ENCODE assay signal across 8 mouse cellular contexts in the genomic region with DNA sequence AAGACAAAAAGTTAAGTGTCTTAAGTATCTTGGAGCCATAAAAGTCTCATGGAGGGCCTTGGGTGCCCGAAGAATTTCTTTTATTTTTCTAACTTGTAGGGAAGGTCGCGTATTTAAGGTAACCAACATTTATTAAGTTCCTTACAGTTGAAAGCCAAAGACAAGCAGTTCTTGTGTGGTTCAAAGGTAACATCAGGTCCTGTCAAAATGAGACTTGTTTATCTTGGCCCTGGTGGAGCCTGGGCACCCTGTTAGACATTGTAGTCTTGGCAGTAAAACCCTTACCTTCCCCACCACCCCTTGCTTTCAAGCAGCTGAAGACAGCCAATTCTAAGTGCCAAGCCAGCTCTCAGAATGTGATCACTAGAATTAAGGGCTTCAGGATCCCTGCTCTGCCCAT. TPM values are rescaled to one million over a fixed set of nuclear protein-coding genes. Genes with fewer than 3 reads are reported as not detected.
DNase-seq lines count a peak whose midpoint lies in the region; ATAC-seq and TF ChIP-seq lines count a peak whose summit lies in the region.

No protein-coding gene starts in this region.

- H3K4me1 ChIP-seq in E14TG2a.4 (replicated peaks; ENCODE audit: low read depth, low read length), result peaks cover 49% of the 10 kb centered on the region
- no peaks in the 10 kb centered on the region for H3K4me1 ChIP-seq in hindbrain, embryonic 11.5 days (replicated peaks; ENCODE audit: control insufficient read depth, insufficient read depth, low read length)
- peaks cover 40% of the 10 kb centered on the region for H3K4me1 ChIP-seq in liver, embryonic 15.5 days (replicated peaks)

- H3K27ac ChIP-seq in hindbrain, embryonic 11.5 days (ENCODE audit: low read depth, low read length), result no peak overlapping the region
- peak overlapping the region; percentile 82 for H3K27ac ChIP-seq in liver, embryonic 15.5 days (replicated peaks)

- H3K4me2 ChIP-seq in hindbrain, embryonic 11.5 days (replicated peaks; ENCODE audit: low read depth, low read length), result peak overlapping the region; percentile 27
- H3K4me2 ChIP-seq in liver, embryonic 15.5 days, result peak overlapping the region; percentile 78

- H3K4me3 ChIP-seq in E14TG2a.4 (replicated peaks; ENCODE audit: low read length), result peak overlapping the region; percentile 91
- H3K4me3 ChIP-seq in hindbrain, embryonic 11.5 days (ENCODE audit: low read depth, low read length), result peak overlapping the region; percentile 66
- peak overlapping the region; percentile 87 for H3K4me3 ChIP-seq in liver, embryonic 15.5 days (replicated peaks)

- H3K9me3 ChIP-seq in E14TG2a.4 (ENCODE audit: low read length), result no peaks in the 10 kb centered on the region
- H3K9me3 ChIP-seq in hindbrain, embryonic 11.5 days (ENCODE audit: control insufficient read depth, low read length), result no peaks in the 10 kb centered on the region
- H3K9me3 ChIP-seq in liver, embryonic 15.5 days (replicated peaks), result no peaks in the 10 kb centered on the region

- H3K36me3 ChIP-seq in E14TG2a.4 (ENCODE audit: insufficient read depth, low read length), result peaks cover 22% of the 10 kb centered on the region
- H3K36me3 ChIP-seq in hindbrain, embryonic 11.5 days (ENCODE audit: control insufficient read depth, insufficient read depth, low read length), result no peaks in the 10 kb centered on the region
- peaks cover 22% of the 10 kb centered on the region for H3K36me3 ChIP-seq in liver, embryonic 15.5 days (replicated peaks)

- TF ChIP-seq CTCF in E14TG2a.4 (conservative IDR thresholded peaks at IDR 0.05; ENCODE audit: low read length), result no peak

- WGBS in hindbrain, embryonic 11.5 days, result 81% methylated on average over 3 of the region's 3 CpGs
- WGBS in liver, embryonic 15.5 days (ENCODE audit: insufficient replicate concordance), result 74% methylated on average over 3 of the region's 3 CpGs

- H3K27me3 ChIP-seq in E14TG2a.4 (ENCODE audit: insufficient read depth, low read length), result no peaks in the 10 kb centered on the region
- H3K27me3 ChIP-seq in hindbrain, embryonic 11.5 days (ENCODE audit: control insufficient read depth, insufficient read depth, low read length), result no peaks in the 10 kb centered on the region
- no peaks in the 10 kb centered on the region for H3K27me3 ChIP-seq in liver, embryonic 15.5 days

- ATAC-seq in hindbrain, embryonic 11.5 days (ENCODE audit: low FRiP score), result no peak
- no peak for ATAC-seq in liver, embryonic 15.5 days (ENCODE audit: insufficient read depth)

- DNase-seq in cerebellum, adult 9-11 months, result peak; percentile 30
- DNase-seq in cerebellum, postnatal 14 days, result no peak
- no peak for DNase-seq in hindbrain, embryonic 11.5 days (ENCODE audit: low spot score)
- no peak for DNase-seq in urinary bladder, adult 2 months (ENCODE audit: low spot score)
- DNase-seq in urinary bladder, postnatal 36 days (ENCODE audit: low spot score in 2 of 2), result no peak
- no peak for DNase-seq in layer of hippocampus, adult 9-11 months

- H3K9ac ChIP-seq in hindbrain, embryonic 11.5 days (ENCODE audit: low read depth, low read length), result no peak overlapping the region
- H3K9ac ChIP-seq in liver, embryonic 15.5 days, result peak overlapping the region; percentile 64

RNA-seq across cellular contexts. Expression of gene Gmeb2, which starts 0.9 kb away (rescaled TPM):
- 17.9 and 19.7 TPM in 2 replicates for polyA plus RNA-seq in hindbrain, embryonic 11.5 days (2014; fragmentation: Nextera tagmentation; extraction: Ambion mirVana)
- polyA plus RNA-seq in liver, embryonic 15.5 days (2015; fragmentation: Nextera tagmentation; extraction: Ambion mirVana), result 9.6 and 10.8 TPM in 2 replicates
- polyA plus RNA-seq in urinary bladder, adult 2 months (2012; rRNA removed), result 18.1 and 21.0 TPM in 2 replicates

RNA-seq across cellular contexts. Expression of gene Stmn3, which starts 25.6 kb away (rescaled TPM):
- polyA plus RNA-seq in hindbrain, embryonic 11.5 days (2014; fragmentation: Nextera tagmentation; extraction: Ambion mirVana), result 426 and 432 TPM in 2 replicates
- polyA plus RNA-seq in liver, embryonic 15.5 days (2015; fragmentation: Nextera tagmentation; extraction: Ambion mirVana), result 0.30 and 0.39 TPM in 2 replicates
- 1.1 and 1.3 TPM in 2 replicates for polyA plus RNA-seq in urinary bladder, adult 2 months (2012; rRNA removed)

RNA-seq across cellular contexts. Expression of gene Rtel1, which starts 30.8 kb away (rescaled TPM):
- polyA plus RNA-seq in hindbrain, embryonic 11.5 days (2014; fragmentation: Nextera tagmentation; extraction: Ambion mirVana), result 41.6 and 45.6 TPM in 2 replicates
- polyA plus RNA-seq in liver, embryonic 15.5 days (2015; fragmentation: Nextera tagmentation; extraction: Ambion mirVana), result 22.9 and 24.7 TPM in 2 replicates
- 42.1 and 55.2 TPM in 2 replicates for polyA plus RNA-seq in urinary bladder, adult 2 months (2012; rRNA removed)

RNA-seq across cellular contexts. Expression of gene Helz2, which starts 46.9 kb away (rescaled TPM):
- polyA plus RNA-seq in hindbrain, embryonic 11.5 days (2014; fragmentation: Nextera tagmentation; extraction: Ambion mirVana), result 0.48 and 0.57 TPM in 2 replicates
- polyA plus RNA-seq in liver, embryonic 15.5 days (2015; fragmentation: Nextera tagmentation; extraction: Ambion mirVana), result 2.3 and 2.6 TPM in 2 replicates
- 10.9 and 11.4 TPM in 2 replicates for polyA plus RNA-seq in urinary bladder, adult 2 months (2012; rRNA removed)

Comparison
In these comparisons a context has a peak if more than half of its experiments do, and no peak if none do; other contexts are left out.
1. RNA of gene Stmn3, which starts 25.6 kb away (polyA plus RNA-seq): 426 to 432 TPM in hindbrain, embryonic 11.5 days; 1.1 to 1.3 TPM in urinary bladder, adult 2 months and 0.30 to 0.39 TPM in liver, embryonic 15.5 days; every median in the first group is over 100 times any median in the second.
2. Peak in every context shown above with its lines, with median percentiles within 50 percentile points of each other: H3K4me3 ChIP-seq.